Mouse (Mus musculus) cerebellum, adult 9-11 months (tissue): ENCODE measurements around the gene H2bfm.
"Not testable (repeated sequence)": the region's sequence is repeated elsewhere in the genome, so short reads cannot be mapped to it uniquely, and the experiment has no call there.

Experiments used
- DNase-seq: peaks from one replicate; pipeline ENCODE4 v3.0.0; 2022

H2bfm gene

DNA sequence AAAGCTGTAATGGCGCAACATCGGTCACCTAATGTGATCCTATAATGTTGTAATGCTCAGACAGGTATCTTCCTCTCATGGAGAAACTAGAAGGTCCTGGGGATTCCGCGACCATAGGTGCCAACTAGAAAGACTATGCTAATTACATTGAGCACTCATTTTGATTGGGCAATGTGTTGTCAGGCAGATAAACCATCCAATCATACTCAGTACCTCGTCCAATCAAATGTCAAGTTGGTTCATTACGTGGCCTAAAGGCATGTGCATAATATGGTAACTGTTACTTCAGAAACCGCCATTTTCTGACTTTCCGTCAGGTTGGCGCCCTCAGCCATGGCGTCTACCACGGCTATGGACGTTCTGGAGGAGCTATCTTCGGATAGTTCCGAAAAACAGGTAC lies at the start of gene H2bfm:
TSS of gene H2bfm (plus strand) at position 295 of the 400 bp plus-strand sequence.
- no peak for DNase-seq

- no peak for DNase-seq
These were observed 31.4 kb upstream of the H2bfm start for GRCm38 (mm10) chrX:136895757-136896156.

DNA sequence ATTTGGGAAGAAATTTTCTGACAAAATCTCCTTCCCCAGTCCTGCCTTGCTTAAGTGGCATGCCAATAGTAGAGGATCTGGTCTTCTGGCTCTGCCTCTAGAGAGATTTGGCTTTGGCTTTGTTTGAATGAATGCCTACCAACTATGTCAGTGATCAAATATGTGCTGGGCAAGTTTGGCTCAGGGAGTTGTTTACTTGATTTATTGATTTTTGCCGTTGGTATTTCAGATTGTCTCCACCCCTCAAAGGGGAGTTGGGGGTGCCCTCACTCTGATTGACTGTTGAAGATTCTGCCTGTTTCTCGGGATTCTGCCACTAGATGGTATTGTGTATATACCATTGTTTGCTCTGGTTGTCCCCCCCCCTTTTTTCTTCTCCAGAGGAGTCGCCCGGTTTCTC lies 22.8 kb upstream of the H2bfm start:
- no peak for DNase-seq

DNA sequence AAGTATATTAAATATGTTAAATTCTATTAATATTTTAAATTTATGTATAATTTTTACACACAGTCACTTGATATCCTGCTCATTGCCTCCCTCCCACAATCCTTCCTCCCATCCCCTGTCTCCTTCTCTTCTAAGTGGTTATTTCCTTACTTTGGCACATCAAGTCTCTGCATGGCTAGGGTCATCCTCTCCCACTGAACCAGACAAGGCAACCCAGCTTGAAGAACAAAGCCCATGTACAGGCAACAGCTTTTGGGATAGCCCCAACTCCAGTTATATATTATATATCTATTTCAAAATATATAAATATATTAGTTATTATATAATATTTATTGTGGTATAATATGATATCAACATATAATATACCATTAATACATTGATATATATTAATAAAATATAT lies 1.3 kb upstream of the H2bfm start:
- no peak for DNase-seq

DNA sequence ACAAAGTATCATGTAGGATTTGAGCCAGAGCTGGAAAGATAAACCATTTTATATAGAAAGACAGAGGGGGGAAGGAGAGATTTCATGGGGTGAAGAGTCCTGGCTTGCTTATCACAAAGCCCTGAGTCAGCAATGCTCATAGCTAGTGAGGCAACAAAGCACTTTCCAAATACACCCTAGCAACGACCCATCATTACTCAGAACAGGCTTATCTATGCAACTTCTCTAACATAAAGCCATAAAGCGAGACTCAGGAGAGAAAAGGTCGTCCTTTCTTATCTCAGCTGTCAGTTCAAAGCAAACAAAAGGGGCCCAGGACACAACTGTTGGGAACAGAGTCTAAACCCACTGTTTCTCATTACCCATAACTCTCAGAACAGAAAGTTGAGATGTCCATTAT lies 10.9 kb downstream of the H2bfm start:
- DNase-seq, result no peak

GRCm38 (mm10) chrX:136957583-136958279 lies 30.6 kb downstream of the H2bfm start:
- peak; percentile 90 for DNase-seq

DNA sequence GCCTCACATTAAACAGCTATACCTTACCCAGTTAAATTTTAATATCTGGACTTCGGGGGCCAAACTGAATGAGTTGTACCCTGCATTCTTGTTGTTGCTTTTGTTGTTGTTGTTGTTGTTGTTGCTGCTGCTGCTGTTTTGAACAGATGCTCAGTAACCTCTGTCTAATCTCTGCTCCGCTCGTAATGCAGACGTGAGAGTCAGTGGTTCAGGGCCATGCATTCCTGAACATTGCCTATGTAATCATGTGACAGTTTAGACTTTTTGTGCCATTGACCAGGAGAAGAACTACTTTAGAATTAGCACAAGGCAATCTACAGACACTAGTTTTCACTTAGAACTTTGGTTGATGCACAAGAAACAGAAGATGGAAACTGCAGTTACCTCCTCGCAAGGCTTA lies 31.2 kb downstream of the H2bfm start:
- not testable (repeated sequence) for DNase-seq

- DNase-seq, result peak; percentile 10
These were observed 32.6 kb downstream of the H2bfm start for GRCm38 (mm10) chrX:136959688-136960087.

- DNase-seq, result not testable (repeated sequence)
These were observed 48.3 kb downstream of the H2bfm start, which contains the start of gene Tmsb15b2 for GRCm38 (mm10) chrX:136975397-136975796. Gene Tmsb15b2, minus strand, starts transcription at chrX:136975497.

DNA sequence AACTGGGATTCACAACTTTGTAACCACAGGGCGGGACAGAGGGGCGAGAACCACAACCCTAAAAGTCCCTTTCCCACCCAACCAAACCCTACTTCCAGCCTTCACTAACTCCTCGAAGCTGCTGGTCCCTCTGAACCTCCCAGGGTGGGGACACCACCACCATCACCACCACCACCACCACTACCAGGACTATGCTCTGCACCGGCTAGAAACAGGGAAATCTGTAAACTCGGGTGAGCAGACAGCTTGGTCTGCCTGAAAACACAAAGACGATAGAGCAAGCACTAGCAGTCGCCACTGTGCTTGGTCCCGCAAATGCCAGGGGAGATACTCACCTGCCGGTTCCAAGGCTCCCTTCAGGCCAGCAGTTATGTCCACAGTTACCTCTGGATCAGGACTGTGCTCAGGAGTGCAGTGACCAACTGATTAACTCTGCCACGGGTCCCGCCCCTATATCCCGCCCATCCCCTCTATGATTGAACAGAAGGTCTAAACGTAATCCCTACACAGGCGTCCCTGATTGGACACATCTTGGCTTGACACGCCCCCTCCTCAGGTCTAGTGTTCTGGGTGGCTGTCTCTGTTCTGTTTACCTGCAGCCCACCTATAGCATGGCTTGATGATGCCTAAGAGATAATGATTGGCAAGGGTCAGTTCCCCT lies 49.4 kb downstream of the H2bfm start, which contains the start of the genes Tmsb15l and Tmsb15b1:
TSS of gene Tmsb15l (minus strand) at position 446 of the 661 bp plus-strand sequence.
TSS of gene Tmsb15b1 (minus strand) at position 451 of the 661 bp plus-strand sequence.
- DNase-seq, result peak; percentile 92
